Mouse (Mus musculus) macrophage (primary cell): ENCODE results near the gene Taf1c. TPM values are rescaled to one million over a fixed set of nuclear protein-coding genes. Genes with fewer than 3 reads are reported as not detected.
A peak's percentile ranks its signal among the peaks of the same experiment; 100 is the strongest.

Experiments
- H3K27ac ChIP-seq: fragments of 350-480 bp; formaldehyde crosslinking; 2 replicates; pipeline ENCODE4 v1.9.0; 2021
- H3K36me3 ChIP-seq: fragments of 350-480 bp; formaldehyde crosslinking; 2 replicates; pipeline ENCODE4 v1.9.0; 2021; ENCODE audit errors: inconsistent target
- H3K4me3 ChIP-seq: fragments of 350-480 bp; formaldehyde crosslinking; 2 replicates; pipeline ENCODE4 v1.9.0; 2021; ENCODE audit errors: inconsistent target
- H3K79me2 ChIP-seq: fragments of 350-480 bp; formaldehyde crosslinking; 2 replicates; pipeline ENCODE4 v1.9.0; 2021; ENCODE audit errors: inconsistent target
- WGBS: methylation state at CpG from one replicate; pipeline ENCODE4 v1.1.7; 2026; ENCODE audit warnings: inconsistent platforms; ENCODE audit not compliant: missing documents; 5-methylcytosine and 5-hydroxymethylcytosine counted together
- polyA plus RNA-seq: library from polyadenylated mRNA; stranded (reverse); fragments of 250-400 nt; gene quantifications from 3 replicates; pipeline ENCODE4 v1.2.4, GENCODE M21; 2018; ENCODE audit warnings: inconsistent platforms

Gene Taf1c
- polyA plus RNA-seq, 1 experiment from 2014 or later = 2.5 TPM

GRCm38 (mm10) chr8:119616358-119616757 is 11.3 kb upstream of the Taf1c start:
- Histone ChIP-seq H3K27ac (no peak overlapping the region), H3K4me3 (no peak overlapping the region), H3K79me2 (no peaks in the 10 kb centered on the region), H3K36me3 (no peaks in the 10 kb centered on the region)
- WGBS = 85% methylated on average over 7 of the region's 7 CpGs

DNA sequence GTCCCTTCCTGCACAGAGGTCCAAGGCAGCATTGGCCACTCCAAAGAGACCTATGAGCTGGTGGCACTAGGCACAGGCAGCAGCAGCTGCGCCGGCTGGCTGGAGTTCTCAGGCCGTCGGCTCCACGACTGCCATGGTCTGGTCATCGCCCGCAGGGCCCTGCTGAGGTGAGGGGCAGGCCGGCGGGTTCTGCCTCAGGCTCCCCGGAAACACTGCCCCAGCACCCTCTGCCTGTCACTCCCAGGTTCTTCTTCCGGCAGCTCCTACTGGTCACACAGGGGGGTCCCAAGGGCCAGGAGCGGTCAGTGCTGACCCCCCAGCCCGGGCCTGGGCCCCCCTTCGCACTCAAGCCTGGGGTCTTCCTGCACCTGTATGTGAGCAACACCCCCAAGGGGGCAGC is 10.1 kb upstream of the Taf1c start:
- no peak overlapping the region for H3K27ac ChIP-seq
- no peaks in the 10 kb centered on the region for H3K36me3 ChIP-seq
- no peaks in the 10 kb centered on the region for H3K79me2 ChIP-seq
- WGBS = 88% methylated on average over 14 of the region's 14 CpGs
- H3K4me3 ChIP-seq = no peak overlapping the region

- Histone ChIP-seq H3K36me3 (no peaks in the 10 kb centered on the region), H3K27ac (no peak within 1 kb of the TSS), H3K4me3 (no peak within 1 kb of the TSS), H3K79me2 (no peaks in the 10 kb centered on the region)
- WGBS = 82% methylated on average over 24 of the region's 26 CpGs
Observed at GRCm38 (mm10) chr8:119612471-119612870, 7.4 kb upstream of the Taf1c start, which contains the start of gene Adad2. Gene Adad2, plus strand, starts transcription at chr8:119612747.

- H3K27ac ChIP-seq = no peak overlapping the region
- H3K36me3 ChIP-seq = peaks cover 12% of the 10 kb centered on the region; the same call in 1 of the 2 replicates
- H3K4me3 ChIP-seq = no peak overlapping the region
- WGBS = 88% methylated on average over 2 of the region's 2 CpGs
- peaks cover 11% of the 10 kb centered on the region; the same call in 1 of the 2 replicates for H3K79me2 ChIP-seq
Observed at GRCm38 (mm10) chr8:119606224-119606623, 1.2 kb upstream of the Taf1c start.

GRCm38 (mm10) chr8:119604398-119604803 is 621 bp downstream of the Taf1c start:
- WGBS = 40% methylated on average over 12 of the region's 12 CpGs
- peaks cover 24% of the 10 kb centered on the region; the same call in 1 of the 2 replicates for H3K36me3 ChIP-seq
- H3K79me2 ChIP-seq = peaks cover 11% of the 10 kb centered on the region; the same call in 1 of the 2 replicates
- H3K27ac ChIP-seq = peak overlapping the region; percentile 54
- H3K4me3 ChIP-seq = peak overlapping the region; percentile 93

DNA sequence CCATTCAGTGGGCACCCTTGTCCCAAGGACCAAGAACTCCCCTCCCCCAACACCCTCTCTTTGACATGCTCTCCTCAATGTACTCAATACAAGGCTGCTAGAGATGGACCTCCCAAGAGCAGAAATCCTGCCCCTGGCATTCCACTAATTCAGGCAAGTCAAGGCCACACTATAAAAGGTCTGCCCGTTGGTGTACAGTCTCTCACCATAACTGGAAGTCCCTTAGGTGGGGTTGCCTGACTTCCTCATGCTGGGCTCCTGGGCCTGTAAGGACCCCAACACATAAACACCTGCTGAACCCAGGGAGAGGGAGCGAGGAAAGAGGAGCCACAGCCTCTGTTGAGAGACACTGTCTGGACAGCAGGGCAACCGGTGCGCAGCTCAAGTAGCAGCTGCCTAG is 1.3 kb downstream of the Taf1c start:
- 79% methylated on average over 4 of the region's 4 CpGs for WGBS
- Histone ChIP-seq H3K4me3 (peak overlapping the region; percentile 93; the same call in 1 of the 2 replicates), H3K27ac (no peak overlapping the region), H3K36me3 (peaks cover 28% of the 10 kb centered on the region; the same call in 1 of the 2 replicates), H3K79me2 (peaks cover 11% of the 10 kb centered on the region; the same call in 1 of the 2 replicates)

DNA sequence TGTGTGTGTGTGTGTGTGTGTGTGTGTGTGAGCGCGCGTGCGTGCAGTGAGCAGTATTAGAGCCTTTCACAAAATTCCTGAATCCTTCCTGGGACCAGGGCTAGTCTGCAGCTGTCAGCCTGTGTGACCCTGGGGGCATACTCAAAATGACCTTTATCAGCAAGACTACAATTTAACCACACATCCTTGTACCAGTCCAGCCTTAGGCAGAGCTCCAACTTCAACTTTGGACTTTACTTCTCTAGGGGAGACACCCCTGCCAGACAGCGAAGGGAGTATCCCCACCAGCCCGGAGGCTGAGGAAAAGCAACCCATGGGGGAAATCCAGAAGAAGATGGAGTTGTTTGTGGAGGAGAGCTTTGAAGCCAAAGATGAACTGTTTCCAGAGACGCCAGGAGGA is 13.6 kb downstream of the Taf1c start:
- Histone ChIP-seq H3K36me3 (no peaks in the 10 kb centered on the region), H3K79me2 (no peaks in the 10 kb centered on the region), H3K27ac (no peak overlapping the region), H3K4me3 (no peak overlapping the region)
- WGBS = 93% methylated on average over 6 of the region's 7 CpGs

GRCm38 (mm10) chr8:119590348-119590747 is 14.7 kb downstream of the Taf1c start:
- H3K27ac ChIP-seq = no peak overlapping the region
- H3K79me2 ChIP-seq = no peaks in the 10 kb centered on the region
- WGBS = 80% methylated on average over 14 of the region's 14 CpGs
- no peak overlapping the region for H3K4me3 ChIP-seq
- H3K36me3 ChIP-seq = no peaks in the 10 kb centered on the region

GRCm38 (mm10) chr8:119588844-119589243 is 16.2 kb downstream of the Taf1c start:
- 75% methylated on average over 10 of the region's 10 CpGs for WGBS
- Histone ChIP-seq H3K79me2 (no peaks in the 10 kb centered on the region), H3K4me3 (no peak overlapping the region), H3K36me3 (no peaks in the 10 kb centered on the region), H3K27ac (no peak overlapping the region)

DNA sequence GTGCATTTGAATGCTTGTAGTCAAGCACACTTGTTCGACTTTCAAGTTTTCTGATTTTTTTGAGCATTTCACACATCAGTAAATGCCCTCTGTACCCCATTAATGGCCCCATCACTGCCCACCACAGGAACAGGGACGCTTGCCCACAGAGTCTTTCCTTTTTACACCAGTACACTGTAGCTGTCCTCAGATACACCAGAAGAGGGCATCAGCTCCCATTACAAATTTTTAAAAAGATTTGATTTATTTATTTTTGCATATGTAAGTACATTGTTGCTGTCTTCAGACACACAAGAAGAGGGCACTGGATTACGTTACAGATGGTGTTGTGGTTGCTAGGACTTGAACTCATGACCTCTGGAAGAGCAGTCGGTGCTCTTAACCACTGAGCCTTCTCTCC is 16.7 kb downstream of the Taf1c start:
- no peaks in the 10 kb centered on the region for H3K79me2 ChIP-seq
- no peaks in the 10 kb centered on the region for H3K36me3 ChIP-seq
- H3K27ac ChIP-seq = no peak overlapping the region
- 75% methylated on average over 4 of the region's 4 CpGs for WGBS
- no peak overlapping the region for H3K4me3 ChIP-seq

- Histone ChIP-seq H3K79me2 (no peaks in the 10 kb centered on the region), H3K4me3 (no peak overlapping the region), H3K27ac (no peak overlapping the region), H3K36me3 (no peaks in the 10 kb centered on the region)
- WGBS = 14% methylated on average over 20 of the region's 24 CpGs
Observed at GRCm38 (mm10) chr8:119585901-119586300, 19.1 kb downstream of the Taf1c start.

GRCm38 (mm10) chr8:119580441-119581161 is 24.4 kb downstream of the Taf1c start:
- WGBS = 92% methylated on average over 5 of the region's 5 CpGs
- Histone ChIP-seq H3K27ac (no peak overlapping the region), H3K79me2 (no peaks in the 10 kb centered on the region), H3K4me3 (no peak overlapping the region), H3K36me3 (no peaks in the 10 kb centered on the region)

DNA sequence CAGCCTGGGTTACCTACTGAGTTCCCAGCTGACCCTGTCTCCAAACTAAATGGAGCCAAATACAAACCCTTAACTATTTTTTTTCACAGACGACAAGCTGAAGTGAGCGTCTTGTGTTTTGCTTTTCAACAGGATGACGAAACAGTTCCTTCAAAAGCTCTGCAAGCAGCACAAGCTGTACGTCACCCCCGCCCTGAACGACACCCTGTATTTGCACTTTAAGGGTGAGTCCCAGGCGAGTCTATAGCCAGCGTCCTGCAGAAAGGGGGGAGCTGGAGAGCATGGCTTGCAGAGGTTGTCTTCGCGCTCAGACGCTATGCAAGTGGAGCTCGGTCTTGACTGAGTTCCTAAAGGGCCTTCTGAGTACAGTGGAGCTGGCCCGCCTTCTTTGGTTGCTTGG is 25.9 kb downstream of the Taf1c start:
- Histone ChIP-seq H3K36me3 (no peaks in the 10 kb centered on the region), H3K27ac (no peak overlapping the region), H3K79me2 (peaks cover 7% of the 10 kb centered on the region), H3K4me3 (no peak overlapping the region)
- WGBS = 56% methylated on average over 13 of the region's 13 CpGs

GRCm38 (mm10) chr8:119575366-119575726 is 29.7 kb downstream of the Taf1c start:
- H3K36me3 ChIP-seq = no peaks in the 10 kb centered on the region
- 4% methylated on average over 16 of the region's 16 CpGs for WGBS
- no peak overlapping the region; the same call in 1 of the 2 replicates for H3K4me3 ChIP-seq
- no peak overlapping the region for H3K27ac ChIP-seq
- peaks cover 44% of the 10 kb centered on the region for H3K79me2 ChIP-seq

- H3K79me2 ChIP-seq = peaks cover 51% of the 10 kb centered on the region
- H3K36me3 ChIP-seq = no peaks in the 10 kb centered on the region
- H3K4me3 ChIP-seq = peak within 1 kb of the TSS; percentile 64
- H3K27ac ChIP-seq = no peak within 1 kb of the TSS
- WGBS = under 1% methylated on average over 81 of the region's 97 CpGs
Observed at GRCm38 (mm10) chr8:119574437-119575365, 30.3 kb downstream of the Taf1c start, which contains the start of the genes Hsdl1 and Dnaaf1. Gene Hsdl1, minus strand, starts transcription at chr8:119575183. Gene Dnaaf1, plus strand, starts transcription at chr8:119575235.
